8 mouse cellular contexts compared by ENCODE assay signal in genomic region chr2:92331410-92331809, GRCm38 (mm10). TPM values are rescaled to one million over a fixed set of nuclear protein-coding genes. Genes with fewer than 3 reads are reported as not detected.
A peak's percentile ranks its signal among the peaks of the same experiment; 100 is the strongest.
DNase-seq lines count a peak whose midpoint lies in the region; ATAC-seq and TF ChIP-seq lines count a peak whose summit lies in the region.

No protein-coding gene starts in this region.

- 0 out of 2 replicates have a peak, but pooled peaks cover 2% of the 10 kb centered on the region for H3K4me1 ChIP-seq in heart, embryonic 11.5 days (ENCODE audit: control insufficient read depth, insufficient read depth, low read length)
- no peaks in the 10 kb centered on the region for H3K4me1 ChIP-seq in neural tube, embryonic 11.5 days (ENCODE audit: control insufficient read depth, insufficient read depth, low read length)
- no peaks in the 10 kb centered on the region for H3K4me1 ChIP-seq in heart, embryonic 10.5 days

- TF ChIP-seq POLR2A in brain, embryonic 14.5 days (IDR thresholded peaks at IDR 0.05; ENCODE audit: borderline replicate concordance, extremely low read depth, insufficient read depth, insufficient read length, poor library complexity, severe bottlenecking): no peak

- no peaks in the 10 kb centered on the region for H3K9me3 ChIP-seq in heart, embryonic 11.5 days (replicated peaks; ENCODE audit: control insufficient read depth, low read length)
- no peaks in the 10 kb centered on the region for H3K9me3 ChIP-seq in neural tube, embryonic 11.5 days (ENCODE audit: control insufficient read depth, low read length)
- H3K9me3 ChIP-seq in heart, embryonic 10.5 days: no peaks in the 10 kb centered on the region

- no peak overlapping the region for H3K9ac ChIP-seq in heart, embryonic 11.5 days (ENCODE audit: low read depth, low read length)
- H3K9ac ChIP-seq in neural tube, embryonic 11.5 days (ENCODE audit: low read length): no peak overlapping the region

- no peak overlapping the region for H3K27ac ChIP-seq in heart, embryonic 11.5 days (ENCODE audit: low read depth, low read length)
- H3K27ac ChIP-seq in neural tube, embryonic 11.5 days (ENCODE audit: low read depth, low read length): no peak overlapping the region
- H3K27ac ChIP-seq in heart, embryonic 10.5 days: no peak overlapping the region

- H3K4me2 ChIP-seq in heart, embryonic 11.5 days: no peak overlapping the region
- no peak overlapping the region for H3K4me2 ChIP-seq in neural tube, embryonic 11.5 days (ENCODE audit: low read depth)

- no peaks in the 10 kb centered on the region for H3K27me3 ChIP-seq in heart, embryonic 11.5 days (ENCODE audit: control insufficient read depth, insufficient read depth, low read length)
- H3K27me3 ChIP-seq in neural tube, embryonic 11.5 days (ENCODE audit: control insufficient read depth, insufficient read depth, low read length): no peaks in the 10 kb centered on the region
- H3K27me3 ChIP-seq in heart, embryonic 10.5 days (ENCODE audit: insufficient read depth, poor library complexity, severe bottlenecking): no peaks in the 10 kb centered on the region

- 73% methylated on average over 2 of the region's 2 CpGs for WGBS in heart, embryonic 11.5 days (ENCODE audit: insufficient replicate concordance)
- WGBS in neural tube, embryonic 11.5 days: 87% methylated on average over 2 of the region's 2 CpGs
- 80% methylated on average over 2 of the region's 2 CpGs for WGBS in heart, embryonic 10.5 days

- TF ChIP-seq CTCF in brain, embryonic 14.5 days (IDR thresholded peaks at IDR 0.05; ENCODE audit: borderline replicate concordance, extremely low read depth, insufficient read depth, insufficient read length): peak; percentile 46

- H3K4me3 ChIP-seq in heart, embryonic 11.5 days (ENCODE audit: low read depth, low read length): no peak overlapping the region
- H3K4me3 ChIP-seq in neural tube, embryonic 11.5 days (ENCODE audit: low read depth, low read length): no peak overlapping the region
- H3K4me3 ChIP-seq in heart, embryonic 10.5 days: no peak overlapping the region

- H3K36me3 ChIP-seq in heart, embryonic 11.5 days (ENCODE audit: control insufficient read depth, insufficient read depth, low read length): 0 out of 2 replicates have a peak, but pooled peaks cover 6% of the 10 kb centered on the region
- H3K36me3 ChIP-seq in neural tube, embryonic 11.5 days (ENCODE audit: control insufficient read depth, insufficient read depth, low read length): peaks cover 4% of the 10 kb centered on the region
- peaks cover 70% of the 10 kb centered on the region for H3K36me3 ChIP-seq in heart, embryonic 10.5 days

- peak; percentile 16 for DNase-seq in heart, postnatal 4 days
- DNase-seq in neural tube, embryonic 11.5 days (ENCODE audit: low spot score): peak; percentile 16
- DNase-seq in neural tube, embryonic 10.5 days (ENCODE audit: extremely low spot score, low spot score): no peak
- peak; percentile 78 for DNase-seq in brain, embryonic 14.5 days (ENCODE audit: low read depth)
- peak; percentile 39 for DNase-seq in retina, embryonic 14.5 days (ENCODE audit: low spot score)
- no peak for DNase-seq in heart, embryonic 10.5 days (ENCODE audit: low spot score)

- no peak for ATAC-seq in heart, embryonic 11.5 days (replicated peaks; ENCODE audit: insufficient number of reproducible peaks, low FRiP score, low TSS enrichment)
- no peak for ATAC-seq in neural tube, embryonic 11.5 days (ENCODE audit: insufficient read depth, low FRiP score, low TSS enrichment)
- ATAC-seq in erythroblast, adult 5-6 weeks (replicated peaks; ENCODE audit: low FRiP score, poor library complexity, severe bottlenecking): no peak

RNA-seq across cellular contexts. Expression of gene Pex16, which starts 43.1 kb away (rescaled TPM):
- total RNA-seq in heart, postnatal 4 days (2021): 10 to 100 TPM; 20.8 to 22.2 TPM
- polyA plus RNA-seq in heart, embryonic 11.5 days (2014; fragmentation: Nextera tagmentation; extraction: Ambion mirVana): 12.5 and 13.6 TPM in 2 replicates
- polyA plus RNA-seq in neural tube, embryonic 11.5 days (2014; fragmentation: Nextera tagmentation; extraction: Ambion mirVana): 21.5 and 22.4 TPM in 2 replicates
- polyA plus RNA-seq in brain, embryonic 14.5 days (2012; rRNA removed): 37.1 and 47.1 TPM in 2 replicates
- polyA plus RNA-seq in heart, embryonic 10.5 days (2016; fragmentation: Nextera tagmentation; extraction: Ambion mirVana): 19.0 and 19.2 TPM in 2 replicates
- total RNA-seq in erythroblast, adult 5-6 weeks (2015; ENCODE audit: low replicate concordance): 0.38 and 2.3 TPM in 2 replicates
- 3.7 and 6.6 TPM in 2 replicates for total RNA-seq in erythroblast, adult 5-6 weeks (2017; ENCODE audit: low replicate concordance)

RNA-seq across cellular contexts. Expression of gene Large2, which starts 43.3 kb away (rescaled TPM):
- under 1 TPM; 0.29 to 0.70 TPM for total RNA-seq in heart, postnatal 4 days (2021)
- 0.93 and 2.0 TPM in 2 replicates for polyA plus RNA-seq in heart, embryonic 11.5 days (2014; fragmentation: Nextera tagmentation; extraction: Ambion mirVana)
- polyA plus RNA-seq in neural tube, embryonic 11.5 days (2014; fragmentation: Nextera tagmentation; extraction: Ambion mirVana): 3.0 and 4.9 TPM in 2 replicates
- 3.7 and 3.8 TPM in 2 replicates for polyA plus RNA-seq in brain, embryonic 14.5 days (2012; rRNA removed)
- polyA plus RNA-seq in heart, embryonic 10.5 days (2016; fragmentation: Nextera tagmentation; extraction: Ambion mirVana): 1.6 and 7.0 TPM in 2 replicates
- 4.2 TPM in 1 of 2 replicates, not detected in the other for total RNA-seq in erythroblast, adult 5-6 weeks (2015; ENCODE audit: low replicate concordance)
- total RNA-seq in erythroblast, adult 5-6 weeks (2017; ENCODE audit: low replicate concordance): not detected in 2 replicates

RNA-seq across cellular contexts. Expression of gene 1700029I15Rik, which starts 50.9 kb away (rescaled TPM):
- 1 to 10 TPM; 1.2 to 1.7 TPM for total RNA-seq in heart, postnatal 4 days (2021)
- polyA plus RNA-seq in heart, embryonic 11.5 days (2014; fragmentation: Nextera tagmentation; extraction: Ambion mirVana): 0.67 and 0.89 TPM in 2 replicates
- 1.0 and 3.1 TPM in 2 replicates for polyA plus RNA-seq in neural tube, embryonic 11.5 days (2014; fragmentation: Nextera tagmentation; extraction: Ambion mirVana)
- 3.0 and 3.8 TPM in 2 replicates for polyA plus RNA-seq in brain, embryonic 14.5 days (2012; rRNA removed)
- polyA plus RNA-seq in heart, embryonic 10.5 days (2016; fragmentation: Nextera tagmentation; extraction: Ambion mirVana): 0.89 and 2.7 TPM in 2 replicates
- not detected in 2 replicates for total RNA-seq in erythroblast, adult 5-6 weeks (2015; ENCODE audit: low replicate concordance)
- total RNA-seq in erythroblast, adult 5-6 weeks (2017; ENCODE audit: low replicate concordance): 0.70 and 4.0 TPM in 2 replicates

Comparison
In these comparisons a context has a peak if more than half of its experiments do, and no peak if none do; other contexts are left out.
1. DNase-seq: peak in heart, postnatal 4 days (single experiment), neural tube, embryonic 11.5 days (single experiment), brain, embryonic 14.5 days (single experiment) and retina, embryonic 14.5 days (single experiment); none in neural tube, embryonic 10.5 days (single experiment) and heart, embryonic 10.5 days (single experiment).